Mouse (Mus musculus) CH12.LX (cell line): Measurements from ENCODE around the gene Pgp. TPM values are rescaled to one million over a fixed set of nuclear protein-coding genes. Genes with fewer than 3 reads are reported as not detected.

ENCODE experiments used
- DNase-seq: peaks from one replicate; pipeline ENCODE4 v3.0.0-alpha.2; 2013; ENCODE audit errors: extremely low read depth
- H3K27ac ChIP-seq: 2 replicates; pipeline ENCODE4 v1.5.1; 2012; ENCODE audit warnings: low read depth, mild to moderate bottlenecking, control low read depth, moderate library complexity; ENCODE audit not compliant: insufficient read depth
- H3K27me3 ChIP-seq: replicated peaks from 2 replicates; pipeline ENCODE3; 2012; ENCODE audit warnings: inconsistent platforms
- H3K36me3 ChIP-seq, 2 experiments: replicated peaks in 1 of 2; 2 replicates each; pipeline versions ENCODE3 to v1.6.1; 2012; ENCODE audit warnings: inconsistent platforms in 1 of 2, low read length in 1 of 2, mild to moderate bottlenecking in 1 of 2, mixed read lengths in 1 of 2, moderate library complexity in 1 of 2; ENCODE audit not compliant: control insufficient read depth in 1 of 2, insufficient read depth in 1 of 2
- H3K4me1 ChIP-seq, 2 experiments: 2 replicates each; pipeline ENCODE4 v1.6.1; 2012; ENCODE audit warnings: inconsistent platforms in 1 of 2, moderate library complexity in 1 of 2; ENCODE audit not compliant: insufficient read depth in 2 of 2, control insufficient read depth in 1 of 2
- H3K4me2 ChIP-seq: 2 replicates; pipeline ENCODE4 v1.6.1; 2012; ENCODE audit warnings: low read depth, mild to moderate bottlenecking, control low read depth; ENCODE audit not compliant: poor library complexity, insufficient read depth, severe bottlenecking
- H3K4me3 ChIP-seq, 3 experiments: fragments of 150-350 bp in 1 of 3; sonication (generic) in 1 of 3; replicated peaks in 1 of 3; 2 replicates each; pipeline versions ENCODE3 to v1.5.1; 2011 to 2012; ENCODE audit warnings: low read depth in 2 of 3, low read length in 2 of 3, mild to moderate bottlenecking in 2 of 3, moderate library complexity in 2 of 3, control low read depth in 1 of 3, improper control_type of control experiment in 1 of 3, inconsistent platforms in 1 of 3, mixed read lengths in 1 of 3; ENCODE audit not compliant: poor library complexity in 1 of 3
- H3K79me2 ChIP-seq: replicated peaks from 2 replicates; pipeline ENCODE4 v1.6.1; 2012; ENCODE audit warnings: mild to moderate bottlenecking, moderate library complexity; ENCODE audit not compliant: control insufficient read depth, poor library complexity, insufficient read depth, severe bottlenecking; ENCODE audit errors: extremely low read depth
- H3K9ac ChIP-seq: 2 replicates; pipeline ENCODE4 v1.6.1; 2012; ENCODE audit warnings: low read depth, mild to moderate bottlenecking, control low read depth, moderate library complexity; ENCODE audit not compliant: insufficient read depth
- H3K9me3 ChIP-seq: replicated peaks from 2 replicates; pipeline ENCODE3; 2012; ENCODE audit warnings: low read length, inconsistent platforms, mixed read lengths
- CTCF ChIP-seq, 2 experiments: IDR thresholded peaks in 1 of 2; conservative IDR thresholded peaks in 1 of 2; 2 replicates each; pipeline ENCODE4 v1.5.1; 2011 to 2012; ENCODE audit warnings: low read depth in 2 of 2, low read length in 2 of 2, improper control_type of control experiment in 1 of 2, inconsistent platforms in 1 of 2, mild to moderate bottlenecking in 1 of 2, moderate library complexity in 1 of 2
- E2F4 ChIP-seq: IDR thresholded peaks from 2 replicates; pipeline ENCODE4 v1.6.1; 2011; ENCODE audit warnings: low read depth, low read length, improper control_type of control experiment; ENCODE audit not compliant: insufficient replicate concordance
- JUN ChIP-seq: IDR thresholded peaks from 2 replicates; pipeline ENCODE4 v1.6.1; 2011; ENCODE audit warnings: low read depth, mild to moderate bottlenecking, low read length, improper control_type of control experiment, moderate library complexity; ENCODE audit not compliant: insufficient read depth
- JUND ChIP-seq: conservative IDR thresholded peaks from 2 replicates; pipeline ENCODE4 v1.6.1; 2011; ENCODE audit warnings: low read depth, low read length, improper control_type of control experiment
- MEF2A ChIP-seq: IDR thresholded peaks from 2 replicates; pipeline ENCODE4 v1.6.1; 2014; ENCODE audit warnings: low read depth, mild to moderate bottlenecking, inconsistent platforms, low read length, improper control_type of control experiment, borderline replicate concordance
- MXI1 ChIP-seq: IDR thresholded peaks from 2 replicates; pipeline ENCODE4 v1.6.1; 2011; ENCODE audit warnings: mild to moderate bottlenecking, low read depth, low read length, improper control_type of control experiment
- SIN3A ChIP-seq: IDR thresholded peaks from 2 replicates; pipeline ENCODE4 v1.6.1; 2012; ENCODE audit warnings: low read length, improper control_type of control experiment, inconsistent platforms
- SMC3 ChIP-seq: IDR thresholded peaks from 2 replicates; pipeline ENCODE4 v1.6.1; 2011; ENCODE audit warnings: low read depth, low read length, improper control_type of control experiment
- TCF12 ChIP-seq: IDR thresholded peaks from 2 replicates; pipeline ENCODE4 v1.6.1; 2014; ENCODE audit warnings: low read depth, mild to moderate bottlenecking, inconsistent platforms, low read length, improper control_type of control experiment
- ZNF384 ChIP-seq: IDR thresholded peaks from 2 replicates; pipeline ENCODE4 v1.6.1; 2012; ENCODE audit warnings: low read depth, low read length, improper control_type of control experiment, inconsistent platforms
- dilution Hi-C: fragments of 300-500 bp; cut with MboI; formaldehyde crosslinking; loops from 2 replicates; pipeline ENCODE4 v1.14.3; 2020; ENCODE audit warnings: low sequenced_read_pairs; ENCODE audit not compliant: extremely low pct_unique_long_range_greater_than_20kb, extremely low pct_ligation_motif_present
- in situ Hi-C: fragments of 300-500 bp; cut with MboI; formaldehyde crosslinking; loops from 3 replicates; pipeline ENCODE4 v1.14.3; 2019; ENCODE audit warnings: low sequenced_read_pairs, low pct_ligation_motif_present, low pct_unique_long_range_greater_than_20kb, mixed read lengths
- polyA plus RNA-seq: library from polyadenylated mRNA; unstranded; fragments of >175 nt; gene quantifications from 2 replicates; pipeline ENCODE4 v1.2.1, GENCODE M21; 2012; ENCODE audit warnings: low read depth; ENCODE audit not compliant: insufficient read length
- total RNA-seq, 2 experiments: library from RNA; depleted of rRNA; stranded (reverse); fragments of 300-350 nt in 1 of 2; fragments of >200 nt in 1 of 2; gene quantifications; 2 replicates each; pipeline ENCODE4 v1.2.3; 2012 to 2014

The Pgp gene
- total and polyA plus RNA-seq, 3 experiments, result 14.2 to 41.8 (median 41.6) TPM

DNA sequence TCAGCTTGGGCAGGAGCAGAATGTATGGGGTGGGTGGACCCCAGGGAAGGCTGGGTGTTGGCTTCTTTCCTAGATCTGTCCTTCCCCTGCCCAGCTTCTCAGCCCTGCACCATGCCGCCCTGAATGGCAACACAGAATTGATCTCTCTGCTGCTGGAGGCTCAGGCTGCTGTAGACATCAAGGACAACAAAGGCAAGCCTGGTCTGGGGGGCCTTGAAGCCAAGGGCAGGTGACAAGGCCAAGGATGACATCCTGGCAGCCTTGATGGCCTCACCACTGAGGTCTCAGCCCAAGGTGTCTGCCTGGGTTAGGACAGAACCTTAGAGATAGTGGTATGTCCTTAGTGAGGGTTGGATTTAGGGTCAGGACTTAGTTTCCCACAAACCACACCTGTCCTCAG lies 25.8 kb downstream of the Pgp start:
- no peak for DNase-seq
- in situ Hi-C loops, result no loop called here
- no peak overlapping the region for H3K27ac ChIP-seq
- H3K79me2 ChIP-seq, result no peaks in the 10 kb centered on the region
- H3K9ac ChIP-seq, result no peak overlapping the region
- H3K4me3 ChIP-seq, result no peak overlapping the region
- peaks cover 21% of the 10 kb centered on the region for H3K27me3 ChIP-seq
- H3K4me1 ChIP-seq, result no peaks in the 10 kb centered on the region
- no peaks in the 10 kb centered on the region for H3K36me3 ChIP-seq
- TF ChIP-seq SIN3A, result no peak
- TF ChIP-seq, all 38 proteins: peak for 0
- Histone ChIP-seq H3K9me3 (no peaks in the 10 kb centered on the region), H3K4me2 (no peak overlapping the region)
- dilution Hi-C loops, result no loop called here

DNA sequence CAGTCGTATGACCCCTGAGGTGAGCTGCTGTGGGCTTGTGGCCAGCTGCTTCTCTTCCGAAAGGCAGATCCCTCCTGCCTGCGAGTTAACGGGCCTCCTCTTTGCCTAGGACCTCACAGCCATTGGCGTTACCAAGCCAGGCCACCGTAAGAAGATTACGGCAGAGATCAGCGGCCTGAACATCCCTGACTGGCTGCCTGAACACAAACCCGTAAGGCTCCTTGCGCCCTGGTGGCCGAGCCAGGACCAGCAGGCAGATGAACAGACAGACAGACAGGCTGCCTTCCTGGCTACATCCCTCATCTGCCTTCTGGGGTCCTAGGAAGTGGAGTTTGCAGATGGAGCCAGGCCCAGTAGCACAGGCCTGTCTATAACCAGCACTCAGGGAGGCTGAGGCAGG lies 32.0 kb downstream of the Pgp start:
- TF ChIP-seq CTCF (conservative IDR thresholded peaks at IDR 0.05 in 1 of 2, IDR thresholded peaks at IDR 0.05 in 1 of 2; ENCODE audit: low read depth in 2 of 2, low read length in 2 of 2), result peak in 1 of 2 experiments; percentile 43; a peak in 2 of 4 replicates
- no peak for TF ChIP-seq ZNF384
- no peak overlapping the region for H3K27ac ChIP-seq
- H3K9ac ChIP-seq, result no peak overlapping the region
- no peak overlapping the region for H3K4me3 ChIP-seq
- H3K9me3 ChIP-seq, result no peaks in the 10 kb centered on the region
- no peaks in the 10 kb centered on the region for H3K4me1 ChIP-seq
- peak; percentile 23 for DNase-seq
- in situ Hi-C loops (no loop called here), dilution Hi-C loops (no loop called here)
- no peaks in the 10 kb centered on the region for H3K79me2 ChIP-seq
- peaks cover 24 to 43% of the 10 kb centered on the region in 2 experiments for H3K36me3 ChIP-seq
- H3K4me2 ChIP-seq, result no peak overlapping the region
- H3K27me3 ChIP-seq, result peaks cover 9% of the 10 kb centered on the region

- no peaks in the 10 kb centered on the region for H3K79me2 ChIP-seq
- H3K27ac ChIP-seq, result no peak overlapping the region
- in situ Hi-C loops, result no loop called here
- H3K4me3 ChIP-seq, result no peak overlapping the region
- H3K36me3 ChIP-seq, result peaks cover 40 to 62% of the 10 kb centered on the region in 2 experiments
- no peaks in the 10 kb centered on the region for H3K9me3 ChIP-seq
- no peak for TF ChIP-seq JUN
- no peak for TF ChIP-seq MEF2A
- TF ChIP-seq E2F4, result no peak
- TF ChIP-seq JUND, result no peak
- no peak for TF ChIP-seq MXI1
- TF ChIP-seq TCF12, result no peak
- TF ChIP-seq SMC3, result no peak
- no peaks in the 10 kb centered on the region for H3K4me1 ChIP-seq
- DNase-seq, result no peak
- dilution Hi-C loops, result no loop called here
- peaks cover 4% of the 10 kb centered on the region for H3K27me3 ChIP-seq
- H3K9ac ChIP-seq, result no peak overlapping the region
- no peak overlapping the region for H3K4me2 ChIP-seq
Measured at GRCm38 (mm10) chr17:24504085-24504484, 33.9 kb downstream of the Pgp start.
